Mouse (Mus musculus): ENCODE measurements around the gene Psmd4. TPM values are rescaled to one million over a fixed set of nuclear protein-coding genes. Genes with fewer than 3 reads are reported as not detected.

The Psmd4 gene
- total and polyA plus RNA-seq, 3 experiments: 119 to 140 (median 121) TPM

DNA sequence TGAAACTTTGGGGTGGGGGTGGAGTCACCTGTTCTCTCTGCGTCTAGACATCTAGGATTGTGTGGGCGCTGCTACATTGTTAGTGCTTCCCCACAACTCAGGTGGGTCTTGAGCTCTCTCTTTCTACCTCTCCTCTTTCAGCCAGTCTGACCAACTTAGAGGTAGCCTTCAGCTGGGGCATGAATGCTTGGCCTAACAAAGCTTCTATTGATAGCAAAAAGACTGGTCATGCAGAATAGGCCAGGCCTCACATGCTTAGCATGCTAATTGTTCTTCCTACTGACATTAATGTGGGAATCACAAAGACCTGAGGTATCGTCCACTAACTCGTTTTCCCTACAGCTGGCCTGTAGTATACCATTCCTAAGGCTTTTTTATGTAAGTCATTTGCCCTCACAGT is 39.8 kb downstream of the Psmd4 start:
- TF ChIP-seq CTCF (IDR thresholded peaks at IDR 0.05) (no peak), EP300 (IDR thresholded peaks at IDR 0.05; ENCODE audit: insufficient read depth, low read depth, low read length) (no peak), POLR2A (IDR thresholded peaks at IDR 0.05; ENCODE audit: insufficient read depth, low read depth, low read length) (no peak)
- WGBS: 90% methylated on average over 4 of the region's 4 CpGs
- Histone ChIP-seq H3K27me3 (ENCODE audit: control insufficient read depth, insufficient read depth, low read length) (no peaks in the 10 kb centered on the region), H3K4me1 (ENCODE audit: control insufficient read depth, insufficient read depth, low read length) (no peaks in the 10 kb centered on the region), H3K4me3 (no peak overlapping the region), H3K9ac (ENCODE audit: low read depth, low read length) (no peak overlapping the region), H3K79me2 (replicated peaks; ENCODE audit: control insufficient read depth, insufficient read depth, low read length) (no peaks in the 10 kb centered on the region), H3K36me3 (ENCODE audit: control insufficient read depth, insufficient read depth, low read length) (peaks cover 5% of the 10 kb centered on the region), H3K27ac (no peak overlapping the region)
- DNase-seq: no peak
- intact Hi-C loops (cut with DNase I): no loop called here

DNA sequence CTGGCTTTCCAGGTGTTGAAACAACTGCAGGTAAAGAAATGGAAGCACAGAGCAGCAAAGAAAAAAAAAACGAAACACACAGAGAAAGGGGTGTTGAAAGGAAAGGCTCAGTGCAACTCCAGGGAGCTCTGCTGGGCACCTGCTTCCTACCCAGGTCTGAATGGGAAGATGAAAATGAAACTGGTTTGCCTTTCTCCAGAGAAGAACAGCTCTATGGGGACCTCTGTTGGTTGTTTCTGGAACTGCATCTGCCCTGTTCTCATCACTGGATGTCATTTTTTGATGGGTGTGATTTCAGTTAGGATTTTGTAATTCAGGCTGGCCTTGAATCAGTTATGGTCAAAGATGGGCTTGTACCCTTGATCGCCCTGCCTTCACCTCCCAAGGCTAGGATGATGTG is 45.5 kb downstream of the Psmd4 start:
- no peaks in the 10 kb centered on the region; the same call in 1 of the 2 replicates for H3K4me1 ChIP-seq (ENCODE audit: control insufficient read depth, insufficient read depth, low read length)
- intact Hi-C loops (cut with DNase I): loop anchor here (1.0 to 2.0 kb wide), 3 partner anchors 22 to 108 kb away; partner anchors contain the start of gene Pi4kb
- no peaks in the 10 kb centered on the region for H3K79me2 ChIP-seq (replicated peaks; ENCODE audit: control insufficient read depth, insufficient read depth, low read length)
- 25% methylated on average over 2 of the region's 2 CpGs for WGBS
- H3K27ac ChIP-seq: no peak overlapping the region
- H3K9ac ChIP-seq (ENCODE audit: low read depth, low read length): no peak overlapping the region
- no peak overlapping the region for H3K4me3 ChIP-seq
- TF ChIP-seq EP300 (IDR thresholded peaks at IDR 0.05; ENCODE audit: insufficient read depth, low read depth, low read length) (0 out of 2 replicates have a peak, but pooled peaks have one; percentile 14), CTCF (IDR thresholded peaks at IDR 0.05) (no peak; the same call in 1 of the 2 replicates)
- H3K36me3 ChIP-seq (ENCODE audit: control insufficient read depth, insufficient read depth, low read length): peaks cover 4% of the 10 kb centered on the region; the same call in 1 of the 2 replicates
- H3K27me3 ChIP-seq (ENCODE audit: control insufficient read depth, insufficient read depth, low read length): no peaks in the 10 kb centered on the region
- peak; percentile 72 to 81 for DNase-seq

DNA sequence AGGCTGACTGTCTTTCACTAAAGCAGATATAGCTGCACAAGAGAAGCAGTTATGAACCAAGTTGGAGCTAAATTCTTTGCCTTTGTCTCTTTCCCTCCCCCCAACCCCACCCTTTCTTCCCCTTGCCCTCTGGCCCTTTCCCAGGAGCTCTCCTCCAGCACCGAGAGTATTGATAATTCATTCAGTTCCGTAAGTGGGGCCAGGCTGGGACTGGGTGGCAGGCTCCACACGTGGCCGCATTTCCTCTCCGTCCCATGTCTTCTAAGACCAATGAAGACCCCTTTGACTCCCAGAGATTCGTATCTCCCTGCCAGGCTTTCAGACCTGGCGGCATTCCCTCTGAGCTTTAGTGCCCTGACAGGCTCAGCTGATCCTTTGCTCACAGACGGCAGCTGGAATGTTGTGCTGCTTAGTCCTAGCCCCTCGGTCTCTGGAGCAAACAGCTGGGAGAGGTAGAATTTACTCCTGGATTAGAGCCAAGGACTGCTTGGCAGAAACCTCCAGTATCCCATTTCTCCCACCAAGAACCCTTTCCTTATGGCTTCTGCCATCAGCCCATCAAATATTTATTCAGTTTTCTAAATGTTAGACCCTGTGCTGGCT is 53.2 kb downstream of the Psmd4 start:
- no peak overlapping the region for H3K4me3 ChIP-seq
- no peak for DNase-seq
- H3K9ac ChIP-seq (ENCODE audit: low read depth, low read length): no peak overlapping the region; the same call in 1 of the 2 replicates
- peaks cover 20% of the 10 kb centered on the region for H3K4me1 ChIP-seq (ENCODE audit: control insufficient read depth, insufficient read depth, low read length)
- H3K27ac ChIP-seq: peak overlapping the region; percentile 18
- H3K79me2 ChIP-seq (replicated peaks; ENCODE audit: control insufficient read depth, insufficient read depth, low read length): no peaks in the 10 kb centered on the region
- intact Hi-C loops (cut with DNase I): no loop called here
- TF ChIP-seq POLR2A (IDR thresholded peaks at IDR 0.05; ENCODE audit: insufficient read depth, low read depth, low read length) (no peak), EP300 (IDR thresholded peaks at IDR 0.05; ENCODE audit: insufficient read depth, low read depth, low read length) (no peak), CTCF (IDR thresholded peaks at IDR 0.05) (no peak)
- WGBS: 27% methylated on average over 9 of the region's 9 CpGs
- peaks cover 34% of the 10 kb centered on the region for H3K36me3 ChIP-seq (ENCODE audit: control insufficient read depth, insufficient read depth, low read length)
- H3K27me3 ChIP-seq (ENCODE audit: control insufficient read depth, insufficient read depth, low read length): no peaks in the 10 kb centered on the region

DNA sequence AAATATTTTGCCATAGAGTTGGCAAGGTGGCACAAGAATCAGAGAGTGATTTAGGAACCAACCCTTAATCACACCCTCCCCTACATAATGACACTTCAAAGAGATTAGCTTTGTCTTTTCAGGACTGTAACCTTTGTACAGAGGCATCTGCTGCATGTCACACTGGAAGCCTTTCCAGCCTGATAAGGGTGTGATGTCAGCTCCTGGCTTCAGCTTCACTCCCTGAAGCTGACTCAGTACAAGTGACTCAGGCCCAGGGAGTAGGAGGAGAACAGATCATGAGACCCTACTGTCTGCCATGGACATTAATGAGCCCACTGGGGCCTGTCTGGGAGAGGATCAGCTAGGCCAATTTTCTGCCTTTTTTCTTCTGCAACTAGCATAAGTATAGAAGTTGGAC is 54.8 kb downstream of the Psmd4 start:
- intact Hi-C loops (cut with DNase I): no loop called here
- peak; percentile 72 to 87 for DNase-seq
- peaks cover 20% of the 10 kb centered on the region for H3K4me1 ChIP-seq (ENCODE audit: control insufficient read depth, insufficient read depth, low read length)
- no peaks in the 10 kb centered on the region for H3K27me3 ChIP-seq (ENCODE audit: control insufficient read depth, insufficient read depth, low read length)
- H3K36me3 ChIP-seq (ENCODE audit: control insufficient read depth, insufficient read depth, low read length): peaks cover 34% of the 10 kb centered on the region
- peak overlapping the region; percentile 56 for H3K27ac ChIP-seq
- no peak overlapping the region for H3K4me3 ChIP-seq
- TF ChIP-seq EP300 (IDR thresholded peaks at IDR 0.05; ENCODE audit: insufficient read depth, low read depth, low read length) (peak; percentile 95), CTCF (IDR thresholded peaks at IDR 0.05) (no peak)
- no peak overlapping the region for H3K9ac ChIP-seq (ENCODE audit: low read depth, low read length)
- no peaks in the 10 kb centered on the region; the same call in 1 of the 2 replicates for H3K79me2 ChIP-seq (replicated peaks; ENCODE audit: control insufficient read depth, insufficient read depth, low read length)

DNA sequence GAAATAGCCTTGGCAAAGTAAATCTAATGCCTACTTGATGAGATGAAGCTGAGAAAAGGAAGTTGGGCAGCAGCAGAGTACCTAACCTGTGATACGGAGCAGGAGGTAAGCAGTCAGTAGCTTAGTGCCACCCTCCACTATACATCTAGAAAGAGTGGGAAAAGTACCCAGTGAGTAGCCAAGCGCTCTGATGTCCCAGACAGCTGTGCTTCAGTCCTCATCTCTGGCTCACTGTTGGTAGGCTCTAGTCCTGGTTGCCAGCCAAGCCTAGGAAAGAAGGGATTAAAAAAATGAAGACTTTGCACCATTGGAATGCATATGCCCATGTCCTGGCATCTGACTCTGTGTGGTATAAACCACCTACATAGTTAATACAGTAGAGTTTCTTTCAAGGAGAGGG is 56.9 kb downstream of the Psmd4 start:
- H3K4me1 ChIP-seq (ENCODE audit: control insufficient read depth, insufficient read depth, low read length): peaks cover 20% of the 10 kb centered on the region
- intact Hi-C loops (cut with DNase I): loop anchor here (1.0 kb wide), 1 partner anchor 10 kb away; no protein-coding TSS in a partner anchor
- H3K27ac ChIP-seq: no peak overlapping the region
- DNase-seq: no peak
- no peaks in the 10 kb centered on the region for H3K27me3 ChIP-seq (ENCODE audit: control insufficient read depth, insufficient read depth, low read length)
- H3K9ac ChIP-seq (ENCODE audit: low read depth, low read length): no peak overlapping the region
- TF ChIP-seq POLR2A (IDR thresholded peaks at IDR 0.05; ENCODE audit: insufficient read depth, low read depth, low read length): no peak
- no peak for TF ChIP-seq CTCF (IDR thresholded peaks at IDR 0.05)
- no peak for TF ChIP-seq EP300 (IDR thresholded peaks at IDR 0.05; ENCODE audit: insufficient read depth, low read depth, low read length)
- H3K79me2 ChIP-seq (replicated peaks; ENCODE audit: control insufficient read depth, insufficient read depth, low read length): peaks cover under 1% of the 10 kb centered on the region
- no peak overlapping the region for H3K4me3 ChIP-seq
- WGBS: 94% methylated on average over 2 of the region's 2 CpGs
- peaks cover 34% of the 10 kb centered on the region for H3K36me3 ChIP-seq (ENCODE audit: control insufficient read depth, insufficient read depth, low read length)

DNA sequence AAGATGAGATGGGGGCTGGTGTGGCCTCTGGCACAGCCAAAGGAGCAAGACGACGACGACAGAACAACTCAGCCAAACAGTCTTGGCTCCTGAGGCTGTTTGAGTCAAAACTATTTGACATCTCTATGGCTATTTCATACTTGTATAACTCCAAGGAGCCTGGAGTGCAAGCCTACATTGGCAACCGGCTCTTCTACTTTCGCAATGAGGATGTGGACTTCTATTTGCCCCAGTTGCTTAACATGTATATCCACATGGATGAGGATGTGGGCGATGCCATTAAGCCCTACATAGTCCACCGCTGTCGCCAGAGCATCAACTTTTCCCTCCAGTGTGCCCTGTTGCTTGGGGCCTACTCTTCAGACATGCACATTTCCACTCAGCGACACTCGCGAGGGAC is 58.1 kb downstream of the Psmd4 start:
- no peaks in the 10 kb centered on the region for H3K27me3 ChIP-seq (ENCODE audit: control insufficient read depth, insufficient read depth, low read length)
- WGBS: 83% methylated on average over 11 of the region's 11 CpGs
- intact Hi-C loops (cut with DNase I): no loop called here
- no peak overlapping the region for H3K4me3 ChIP-seq
- H3K36me3 ChIP-seq (ENCODE audit: control insufficient read depth, insufficient read depth, low read length): peaks cover 29% of the 10 kb centered on the region
- no peak overlapping the region for H3K9ac ChIP-seq (ENCODE audit: low read depth, low read length)
- peaks cover 3% of the 10 kb centered on the region for H3K79me2 ChIP-seq (replicated peaks; ENCODE audit: control insufficient read depth, insufficient read depth, low read length)
- DNase-seq: no peak
- peaks cover 18% of the 10 kb centered on the region for H3K4me1 ChIP-seq (ENCODE audit: control insufficient read depth, insufficient read depth, low read length)
- H3K27ac ChIP-seq: no peak overlapping the region
- TF ChIP-seq CTCF (IDR thresholded peaks at IDR 0.05) (no peak), EP300 (IDR thresholded peaks at IDR 0.05; ENCODE audit: insufficient read depth, low read depth, low read length) (no peak), POLR2A (IDR thresholded peaks at IDR 0.05; ENCODE audit: insufficient read depth, low read depth, low read length) (no peak)

Small RNA genes lying within 50 kb of the gene (microRNA-seq; reads per million reads assigned to microRNA genes)
- gene Mir7013: 2.2 to 3.5 reads per million in 2 experiments

Other genes starting within 250 kb of the Psmd4 start
- gene Pogz, start 205.0 kb downstream of the Psmd4 start, total RNA-seq (2021): 10 to 100 TPM; 17.3 TPM
- 13.7 and 16.4 TPM in 2 replicates for gene Pogz, start 205.0 kb downstream of the Psmd4 start, polyA plus RNA-seq (2012; rRNA removed)
- gene Psmb4, start 155.7 kb downstream of the Psmd4 start, total RNA-seq (2021): 100 to 1,000 TPM; 212 to 223 TPM
- gene Psmb4, start 155.7 kb downstream of the Psmd4 start, polyA plus RNA-seq (2012; rRNA removed): 232 and 374 TPM in 2 replicates
- gene Selenbp1, start 109.6 kb downstream of the Psmd4 start, total RNA-seq (2021): 100 to 1,000 TPM; 100 to 122 TPM
- gene Selenbp1, start 109.6 kb downstream of the Psmd4 start, polyA plus RNA-seq (2012; rRNA removed): 190 and 223 TPM in 2 replicates
- gene Rfx5, start 88.5 kb downstream of the Psmd4 start, total RNA-seq (2021): 1 to 10 TPM; 6.6 to 8.0 TPM
- 5.6 and 7.1 TPM in 2 replicates for gene Rfx5, start 88.5 kb downstream of the Psmd4 start, polyA plus RNA-seq (2012; rRNA removed)
- 10 to 100 TPM; 25.8 to 29.5 TPM for gene Pi4kb, start 67.9 kb downstream of the Psmd4 start, total RNA-seq (2021)
- gene Pi4kb, start 67.9 kb downstream of the Psmd4 start, polyA plus RNA-seq (2012; rRNA removed): 18.7 and 28.7 TPM in 2 replicates
- 10 to 100 TPM; 11.0 to 13.5 TPM for gene Zfp687, start 27.2 kb downstream of the Psmd4 start, total RNA-seq (2021)
- 10.6 and 10.9 TPM in 2 replicates for gene Zfp687, start 27.2 kb downstream of the Psmd4 start, polyA plus RNA-seq (2012; rRNA removed)
- 10 to 100 TPM; 15.8 to 16.8 TPM for gene Pip5k1a, start 64.3 kb upstream of the Psmd4 start, total RNA-seq (2021)
- 11.8 and 17.9 TPM in 2 replicates for gene Pip5k1a, start 64.3 kb upstream of the Psmd4 start, polyA plus RNA-seq (2012; rRNA removed)
- gene Vps72, start 68.4 kb upstream of the Psmd4 start, total RNA-seq (2021): 10 to 100 TPM; 31.8 to 36.5 TPM
- 34.5 and 39.2 TPM in 2 replicates for gene Vps72, start 68.4 kb upstream of the Psmd4 start, polyA plus RNA-seq (2012; rRNA removed)
- gene Tmod4, start 81.9 kb upstream of the Psmd4 start, total RNA-seq (2021): 10 to 100 TPM; 22.6 to 30.9 TPM
- 23.3 and 25.6 TPM in 2 replicates for gene Tmod4, start 81.9 kb upstream of the Psmd4 start, polyA plus RNA-seq (2012; rRNA removed)
- gene Scnm1, start 91.4 kb upstream of the Psmd4 start, total RNA-seq (2021): 10 to 100 TPM; 28.3 to 32.1 TPM
- gene Scnm1, start 91.4 kb upstream of the Psmd4 start, polyA plus RNA-seq (2012; rRNA removed): 46.8 and 67.9 TPM in 2 replicates
- 1 to 10 TPM; 4.5 to 6.3 TPM for gene Lysmd1, start 91.5 kb upstream of the Psmd4 start, total RNA-seq (2021)
- 5.8 and 7.8 TPM in 2 replicates for gene Lysmd1, start 91.5 kb upstream of the Psmd4 start, polyA plus RNA-seq (2012; rRNA removed)
- gene Tnfaip8l2, start 99.7 kb upstream of the Psmd4 start, total RNA-seq (2021): 1 to 10 TPM; 1.5 to 2.1 TPM
- gene Tnfaip8l2, start 99.7 kb upstream of the Psmd4 start, polyA plus RNA-seq (2012; rRNA removed): 3.3 and 4.9 TPM in 2 replicates
- 1 to 10 TPM; 3.8 to 3.9 TPM for gene Sema6c, start 117.8 kb upstream of the Psmd4 start, total RNA-seq (2021)
- gene Sema6c, start 117.8 kb upstream of the Psmd4 start, polyA plus RNA-seq (2012; rRNA removed): 16.9 and 21.1 TPM in 2 replicates
- gene Gabpb2, start 175.3 kb upstream of the Psmd4 start, total RNA-seq (2021): 10 to 100 TPM; 13.5 to 14.1 TPM
- gene Gabpb2, start 175.3 kb upstream of the Psmd4 start, polyA plus RNA-seq (2012; rRNA removed): 8.6 and 15.8 TPM in 2 replicates
- gene Cdc42se1, start 186.1 kb upstream of the Psmd4 start, total RNA-seq (2021): 10 to 100 TPM; 16.8 to 18.9 TPM
- gene Cdc42se1, start 186.1 kb upstream of the Psmd4 start, polyA plus RNA-seq (2012; rRNA removed): 19.0 and 24.2 TPM in 2 replicates
- 1 to 10 TPM; 5.6 to 6.9 TPM for gene Mllt11, start 189.6 kb upstream of the Psmd4 start, total RNA-seq (2021)
- 13.7 and 23.9 TPM in 2 replicates for gene Mllt11, start 189.6 kb upstream of the Psmd4 start, polyA plus RNA-seq (2012; rRNA removed)
- not detected for gene Gm128, start 199.0 kb upstream of the Psmd4 start, total RNA-seq (2021)
- 0.16 and 0.26 TPM in 2 replicates for gene Gm128, start 199.0 kb upstream of the Psmd4 start, polyA plus RNA-seq (2012; rRNA removed)
- gene Bnipl, start 208.6 kb upstream of the Psmd4 start, total RNA-seq (2021): not detected
- gene Bnipl, start 208.6 kb upstream of the Psmd4 start, polyA plus RNA-seq (2012; rRNA removed): 0.12 and 0.25 TPM in 2 replicates
- 10 to 100 TPM; 17.5 to 21.3 TPM for gene Mindy1, start 238.7 kb upstream of the Psmd4 start, total RNA-seq (2021)
- gene Mindy1, start 238.7 kb upstream of the Psmd4 start, polyA plus RNA-seq (2012; rRNA removed): 32.2 and 36.9 TPM in 2 replicates
- 10 to 100 TPM; 23.4 to 26.1 TPM for gene Prune1, start 239.5 kb upstream of the Psmd4 start, total RNA-seq (2021)
- 28.4 and 45.8 TPM in 2 replicates for gene Prune1, start 239.5 kb upstream of the Psmd4 start, polyA plus RNA-seq (2012; rRNA removed)

All from heart, adult 2 months (tissue).